Mouse (Mus musculus): ENCODE measurements at regions not wholly inside any gene's neighbourhood (a gene's known extent, or its start where the extent isn't known, plus 50 kb on each side); places are given as distances from the start of the nearest gene placed in this dataset.

GRCm38 (mm10) chr2:133385297-133385696 lies 166.7 kb upstream of the Bmp2 start:
- WGBS, result 40% methylated on average over 2 of the region's 2 CpGs
- no peaks in the 10 kb centered on the region for H3K27me3 ChIP-seq
- no peak overlapping the region for H3K4me3 ChIP-seq
- H3K4me2 ChIP-seq (replicated peaks), result no peak overlapping the region
- no peaks in the 10 kb centered on the region for H3K4me1 ChIP-seq
- no peak for ATAC-seq (ENCODE audit: low FRiP score, low read depth)
- H3K27ac ChIP-seq, result no peak overlapping the region
- no peak overlapping the region for H3K9ac ChIP-seq
- H3K9me3 ChIP-seq, result no peaks in the 10 kb centered on the region
- no peaks in the 10 kb centered on the region for H3K36me3 ChIP-seq

- Histone ChIP-seq H3K9me3 (no peaks in the 10 kb centered on the region), H3K4me3 (no peak overlapping the region), H3K27ac (no peak overlapping the region), H3K27me3 (no peaks in the 10 kb centered on the region), H3K4me2 (replicated peaks) (no peak overlapping the region), H3K36me3 (no peaks in the 10 kb centered on the region), H3K4me1 (peaks cover 10% of the 10 kb centered on the region), H3K9ac (no peak overlapping the region)
- no peak for ATAC-seq (ENCODE audit: low FRiP score, low read depth)
- WGBS, result 92% methylated on average over 3 of the region's 3 CpGs
Measured at GRCm38 (mm10) chr2:133387349-133387748, 164.6 kb upstream of the Bmp2 start.

- H3K4me2 ChIP-seq (replicated peaks), result no peak overlapping the region
- H3K9me3 ChIP-seq, result no peaks in the 10 kb centered on the region
- H3K27me3 ChIP-seq, result peaks cover 5% of the 10 kb centered on the region; the same call in 1 of the 2 replicates
- peaks cover 10% of the 10 kb centered on the region for H3K4me1 ChIP-seq
- WGBS, result 79% methylated on average over 9 of the region's 9 CpGs
- no peak overlapping the region for H3K4me3 ChIP-seq
- no peak overlapping the region for H3K27ac ChIP-seq
- H3K9ac ChIP-seq, result no peak overlapping the region
- no peak for ATAC-seq (ENCODE audit: low FRiP score, low read depth)
- H3K36me3 ChIP-seq, result no peaks in the 10 kb centered on the region
Measured at GRCm38 (mm10) chr2:133392298-133392697, 159.7 kb upstream of the Bmp2 start.

- Histone ChIP-seq H3K9ac (no peak overlapping the region), H3K4me1 (peaks cover 12% of the 10 kb centered on the region; the same call in 1 of the 2 replicates), H3K4me2 (replicated peaks) (no peak overlapping the region), H3K27ac (no peak overlapping the region), H3K9me3 (no peaks in the 10 kb centered on the region), H3K36me3 (no peaks in the 10 kb centered on the region), H3K27me3 (peaks cover 5% of the 10 kb centered on the region; the same call in 1 of the 2 replicates), H3K4me3 (no peak overlapping the region)
- WGBS, result 20% methylated on average over 2 of the region's 2 CpGs
- ATAC-seq (ENCODE audit: low FRiP score, low read depth), result no peak
Measured at GRCm38 (mm10) chr2:133397566-133397965, 154.4 kb upstream of the Bmp2 start.

- no peak for ATAC-seq (ENCODE audit: low FRiP score, low read depth)
- Histone ChIP-seq H3K4me3 (no peak overlapping the region), H3K9ac (no peak overlapping the region), H3K27me3 (no peaks in the 10 kb centered on the region), H3K27ac (no peak overlapping the region), H3K4me2 (replicated peaks) (no peak overlapping the region), H3K36me3 (no peaks in the 10 kb centered on the region), H3K4me1 (peaks cover 12% of the 10 kb centered on the region; the same call in 1 of the 2 replicates), H3K9me3 (no peaks in the 10 kb centered on the region)
- 31% methylated on average over 5 of the region's 5 CpGs for WGBS
Measured at GRCm38 (mm10) chr2:133399059-133399690, 152.8 kb upstream of the Bmp2 start.

GRCm38 (mm10) chr2:133400963-133401362 lies 151.0 kb upstream of the Bmp2 start:
- 60% methylated on average over 3 of the region's 3 CpGs for WGBS

GRCm38 (mm10) chr2:133416990-133417581 lies 134.9 kb upstream of the Bmp2 start:
- H3K4me3 ChIP-seq, result no peak overlapping the region
- H3K27me3 ChIP-seq, result no peaks in the 10 kb centered on the region
- no peaks in the 10 kb centered on the region for H3K9me3 ChIP-seq
- H3K4me2 ChIP-seq (replicated peaks), result no peak overlapping the region
- no peak for ATAC-seq (ENCODE audit: low FRiP score, low read depth)
- H3K4me1 ChIP-seq, result no peaks in the 10 kb centered on the region
- no peaks in the 10 kb centered on the region for H3K36me3 ChIP-seq
- 71% methylated on average over 8 of the region's 8 CpGs for WGBS
- H3K27ac ChIP-seq, result no peak overlapping the region
- H3K9ac ChIP-seq, result no peak overlapping the region

More at GRCm38 (mm10) chr2:133400963-133401362, 151.0 kb upstream of the Bmp2 start:
- Histone ChIP-seq H3K9me3 (no peaks in the 10 kb centered on the region), H3K9ac (no peak overlapping the region), H3K27ac (no peak overlapping the region), H3K4me3 (no peak overlapping the region), H3K4me1 (peaks cover 12% of the 10 kb centered on the region; the same call in 1 of the 2 replicates), H3K27me3 (no peaks in the 10 kb centered on the region), H3K4me2 (replicated peaks) (no peak overlapping the region), H3K36me3 (no peaks in the 10 kb centered on the region)
- no peak for ATAC-seq (ENCODE audit: low FRiP score, low read depth)

- ATAC-seq (ENCODE audit: low FRiP score, low read depth), result no peak
- no peak overlapping the region for H3K27ac ChIP-seq
- 70% methylated on average over 6 of the region's 6 CpGs for WGBS
- H3K36me3 ChIP-seq, result no peaks in the 10 kb centered on the region
- H3K4me2 ChIP-seq (replicated peaks), result no peak overlapping the region
- H3K4me1 ChIP-seq, result no peaks in the 10 kb centered on the region
- H3K9me3 ChIP-seq, result no peaks in the 10 kb centered on the region
- no peak overlapping the region for H3K4me3 ChIP-seq
- H3K27me3 ChIP-seq, result no peaks in the 10 kb centered on the region
- H3K9ac ChIP-seq, result no peak overlapping the region
Measured at GRCm38 (mm10) chr2:133419686-133420303, 132.2 kb upstream of the Bmp2 start.

GRCm38 (mm10) chr2:133425538-133425937 lies 126.4 kb upstream of the Bmp2 start:
- no peaks in the 10 kb centered on the region for H3K27me3 ChIP-seq
- H3K27ac ChIP-seq, result no peak overlapping the region
- H3K36me3 ChIP-seq, result no peaks in the 10 kb centered on the region
- H3K4me1 ChIP-seq, result no peaks in the 10 kb centered on the region
- no peak overlapping the region for H3K4me2 ChIP-seq (replicated peaks)
- H3K9ac ChIP-seq, result no peak overlapping the region
- 84% methylated on average over 5 of the region's 5 CpGs for WGBS
- no peak overlapping the region for H3K4me3 ChIP-seq
- H3K9me3 ChIP-seq, result no peaks in the 10 kb centered on the region
- no peak for ATAC-seq (ENCODE audit: low FRiP score, low read depth)

- H3K9ac ChIP-seq, result no peak overlapping the region
- ATAC-seq (ENCODE audit: low FRiP score, low read depth), result no peak
- WGBS, result 82% methylated on average over 1 of the region's 1 CpGs
- H3K4me2 ChIP-seq (replicated peaks), result no peak overlapping the region
- H3K27ac ChIP-seq, result no peak overlapping the region
- no peaks in the 10 kb centered on the region for H3K36me3 ChIP-seq
- no peaks in the 10 kb centered on the region for H3K9me3 ChIP-seq
- H3K27me3 ChIP-seq, result no peaks in the 10 kb centered on the region
- H3K4me3 ChIP-seq, result no peak overlapping the region
- no peaks in the 10 kb centered on the region; the same call in 1 of the 2 replicates for H3K4me1 ChIP-seq
Measured at GRCm38 (mm10) chr2:133427039-133427438, 124.9 kb upstream of the Bmp2 start.

- ATAC-seq (ENCODE audit: low FRiP score, low read depth), result no peak
- H3K4me3 ChIP-seq, result no peak overlapping the region
- H3K27ac ChIP-seq, result no peak overlapping the region
- no peaks in the 10 kb centered on the region for H3K36me3 ChIP-seq
- H3K4me2 ChIP-seq (replicated peaks), result no peak overlapping the region
- no peaks in the 10 kb centered on the region for H3K27me3 ChIP-seq
- H3K9ac ChIP-seq, result no peak overlapping the region
- no peaks in the 10 kb centered on the region; the same call in 1 of the 2 replicates for H3K4me1 ChIP-seq
- no peaks in the 10 kb centered on the region for H3K9me3 ChIP-seq
- WGBS, result 54% methylated on average over 2 of the region's 2 CpGs
Measured at GRCm38 (mm10) chr2:133429369-133430062, 122.4 kb upstream of the Bmp2 start.
